Mouse (Mus musculus) T-cell, adult 2 months (primary cell): Measurements from ENCODE around the gene Olfr1392.
"Not testable (repeated sequence)": the region's sequence is repeated elsewhere in the genome, so short reads cannot be mapped to it uniquely, and the experiment has no call there.

Source experiments
- DNase-seq: peaks from one replicate; pipeline ENCODE4 v3.0.0; 2022; ENCODE audit warnings: low spot score

Gene Olfr1392

DNA sequence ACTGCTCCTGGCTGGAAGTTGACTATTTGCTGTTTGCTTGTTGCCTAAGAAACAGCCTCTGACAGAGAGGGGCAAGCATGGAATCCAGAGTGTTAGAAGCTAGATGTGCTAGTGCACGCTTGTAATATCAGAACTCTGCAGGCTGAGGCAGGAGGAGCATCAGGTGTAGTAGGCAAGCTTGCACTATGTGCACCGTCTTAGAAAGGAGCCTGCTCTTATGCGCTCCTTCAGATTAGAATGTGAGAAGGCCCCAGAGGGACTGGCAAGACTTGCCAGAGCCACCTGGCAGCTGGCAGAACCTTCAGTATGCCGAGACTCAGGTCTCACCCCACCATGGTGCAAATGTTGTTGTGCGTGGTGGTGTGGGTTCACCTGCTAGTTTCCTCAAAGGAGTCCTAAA is 33.0 kb upstream of the Olfr1392 start:
- no peak for DNase-seq

DNA sequence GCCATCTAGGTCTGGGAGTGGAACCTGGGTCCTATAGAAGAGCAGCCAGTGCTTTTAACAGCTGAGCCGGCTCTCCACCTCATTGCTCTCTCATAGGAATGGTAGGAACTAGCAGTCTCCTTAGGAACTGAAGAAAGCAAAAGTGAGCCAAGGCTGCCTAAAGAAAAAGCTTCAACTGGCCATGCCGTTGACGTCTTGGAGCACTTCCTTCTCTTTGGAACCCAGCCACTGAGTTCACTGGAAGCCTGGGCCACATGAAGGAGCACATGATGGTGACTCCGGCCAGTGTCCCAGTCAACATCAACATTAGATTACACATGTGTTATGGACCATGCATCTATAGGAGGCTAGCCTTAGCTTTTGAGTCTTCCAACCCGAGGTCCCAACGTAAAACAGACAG is 32.0 kb upstream of the Olfr1392 start:
- DNase-seq = no peak

DNA sequence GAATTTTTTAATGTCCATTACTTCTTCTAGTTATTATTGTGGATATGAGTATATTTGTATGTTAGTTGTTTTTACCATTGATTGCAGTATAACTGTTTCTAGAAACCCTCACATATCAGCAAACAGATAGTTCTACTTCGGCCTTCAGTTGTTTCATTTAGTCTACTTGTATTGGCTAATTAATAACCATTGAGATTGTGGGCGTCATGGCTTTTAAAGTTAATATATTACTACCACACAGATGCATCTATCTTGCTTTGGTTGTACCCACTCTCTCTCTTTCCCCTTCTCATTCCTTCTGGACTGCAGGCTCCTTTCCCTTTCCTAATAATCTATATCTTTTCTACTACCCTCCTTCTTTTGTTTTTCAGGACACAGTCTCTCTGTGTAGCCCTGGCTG is 25.8 kb upstream of the Olfr1392 start:
- DNase-seq = no peak

- DNase-seq = no peak
Measured at GRCm38 (mm10) chr11:49259829-49260228, 25.3 kb upstream of the Olfr1392 start.

GRCm38 (mm10) chr11:49260598-49261312 is 24.3 kb upstream of the Olfr1392 start:
- DNase-seq = no peak

DNA sequence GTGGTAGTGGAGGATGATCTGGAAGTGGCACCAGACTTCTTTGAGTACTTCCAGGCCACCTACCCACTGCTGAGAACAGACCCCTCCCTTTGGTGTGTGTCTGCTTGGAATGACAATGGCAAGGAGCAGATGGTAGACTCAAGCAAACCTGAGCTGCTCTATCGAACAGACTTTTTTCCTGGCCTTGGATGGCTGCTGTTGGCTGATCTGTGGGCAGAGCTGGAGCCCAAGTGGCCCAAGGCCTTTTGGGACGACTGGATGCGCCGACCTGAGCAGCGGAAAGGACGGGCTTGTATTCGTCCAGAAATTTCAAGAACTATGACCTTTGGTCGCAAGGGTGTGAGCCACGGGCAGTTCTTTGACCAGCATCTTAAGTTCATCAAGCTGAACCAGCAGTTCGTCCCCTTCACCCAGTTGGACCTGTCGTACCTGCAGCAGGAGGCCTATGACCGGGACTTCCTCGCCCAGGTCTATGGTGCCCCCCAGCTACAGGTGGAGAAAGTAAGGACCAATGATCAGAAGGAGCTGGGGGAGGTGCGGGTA is 23.7 kb upstream of the Olfr1392 start:
- no peak for DNase-seq

GRCm38 (mm10) chr11:49262286-49262685 is 22.8 kb upstream of the Olfr1392 start:
- DNase-seq = no peak

- no peak for DNase-seq
Measured at GRCm38 (mm10) chr11:49263149-49263548, 21.9 kb upstream of the Olfr1392 start.

GRCm38 (mm10) chr11:49264081-49264480 is 21.0 kb upstream of the Olfr1392 start:
- DNase-seq = no peak

GRCm38 (mm10) chr11:49264622-49265021 is 20.5 kb upstream of the Olfr1392 start:
- DNase-seq = peak; percentile 34

- no peak for DNase-seq
Measured at GRCm38 (mm10) chr11:49265101-49265500, 20.0 kb upstream of the Olfr1392 start.

DNA sequence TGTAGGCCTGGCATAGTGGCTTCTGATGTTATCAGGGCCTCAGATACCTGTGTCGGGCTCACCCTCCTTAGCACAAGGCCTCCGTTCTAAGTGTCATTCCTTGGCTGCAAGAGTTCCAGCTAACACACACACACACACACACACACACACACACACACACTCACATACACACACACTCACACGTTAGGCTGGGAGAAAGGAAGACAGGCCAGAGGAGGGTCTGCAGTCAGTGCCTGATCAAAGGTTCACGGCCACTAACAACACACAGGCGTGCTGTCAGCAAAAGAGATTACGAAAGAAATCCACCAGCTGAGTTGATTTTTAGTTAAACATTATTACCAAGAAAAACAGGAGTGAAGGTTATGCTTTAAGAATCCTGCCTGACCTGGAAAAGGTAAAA is 18.4 kb upstream of the Olfr1392 start:
- DNase-seq = no peak

- DNase-seq = no peak
Measured at GRCm38 (mm10) chr11:49267316-49267715, 17.8 kb upstream of the Olfr1392 start.

DNA sequence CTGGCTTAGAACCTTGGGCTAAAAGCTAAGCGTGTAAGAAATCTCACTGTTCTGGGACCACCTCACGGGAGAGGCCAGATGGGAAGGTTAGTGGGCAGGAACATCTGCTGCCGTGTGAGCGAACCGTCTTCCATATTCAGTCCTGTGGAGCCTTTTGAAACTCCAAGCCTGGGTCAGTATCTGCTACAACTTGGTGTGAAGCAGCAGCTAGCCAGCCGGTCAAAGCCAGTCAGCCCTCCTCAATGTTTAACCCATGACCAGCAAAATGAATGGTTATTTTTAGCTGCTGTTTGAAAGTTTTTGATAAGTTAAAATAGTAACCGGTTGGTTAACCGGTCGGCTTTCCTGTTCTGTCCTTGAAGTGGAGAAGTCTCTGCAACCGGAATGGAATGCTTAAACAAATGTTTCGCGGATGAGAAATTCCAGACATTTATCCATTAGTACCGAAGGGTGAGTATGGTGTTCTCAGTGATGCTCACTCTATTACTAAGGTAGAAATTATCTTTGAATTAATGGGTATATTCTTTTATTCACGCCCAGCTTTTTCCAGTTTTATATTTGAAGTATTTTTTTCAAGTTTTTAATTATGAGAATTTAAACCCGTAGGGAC is 17.0 kb upstream of the Olfr1392 start:
- no peak for DNase-seq

DNA sequence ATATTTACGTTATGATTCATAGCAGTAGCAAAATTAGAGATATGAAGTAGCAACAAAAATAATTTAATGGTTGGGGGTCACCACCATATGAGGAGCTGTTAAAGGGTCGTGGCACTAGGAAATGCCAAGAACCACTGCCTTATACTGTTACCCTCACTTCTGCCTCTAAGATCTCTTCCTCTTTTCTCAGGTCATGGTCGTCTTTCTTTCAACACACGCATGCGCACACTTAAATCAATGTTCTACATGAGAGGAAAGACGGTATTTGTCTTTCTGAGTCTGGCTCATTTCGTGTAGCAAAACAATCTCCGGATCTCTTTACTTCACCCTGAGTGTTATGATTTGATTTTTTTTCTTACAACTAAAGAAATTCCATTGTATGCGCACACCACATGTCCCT is 15.3 kb upstream of the Olfr1392 start:
- DNase-seq = peak; percentile 29

DNA sequence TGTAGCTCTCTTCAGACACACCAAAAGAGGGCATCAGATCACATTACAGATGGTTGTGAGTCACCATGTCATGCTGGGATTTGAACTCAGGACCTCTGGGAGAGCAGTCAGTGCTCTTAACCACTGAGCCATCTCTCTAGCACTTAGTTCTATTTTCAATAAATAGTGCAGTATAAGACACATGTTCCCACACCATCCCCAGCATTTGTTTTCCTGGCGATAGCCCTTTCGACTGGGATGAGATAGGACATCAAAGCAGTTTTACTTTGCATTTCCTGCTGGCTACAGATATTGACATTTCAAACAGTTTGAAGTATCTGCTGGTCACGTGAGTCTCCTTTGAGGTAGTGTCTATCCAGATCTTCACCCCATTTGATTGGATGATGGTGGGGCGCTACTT is 14.7 kb upstream of the Olfr1392 start:
- DNase-seq = no peak

GRCm38 (mm10) chr11:49271334-49271733 is 13.7 kb upstream of the Olfr1392 start:
- peak; percentile 63 for DNase-seq

DNA sequence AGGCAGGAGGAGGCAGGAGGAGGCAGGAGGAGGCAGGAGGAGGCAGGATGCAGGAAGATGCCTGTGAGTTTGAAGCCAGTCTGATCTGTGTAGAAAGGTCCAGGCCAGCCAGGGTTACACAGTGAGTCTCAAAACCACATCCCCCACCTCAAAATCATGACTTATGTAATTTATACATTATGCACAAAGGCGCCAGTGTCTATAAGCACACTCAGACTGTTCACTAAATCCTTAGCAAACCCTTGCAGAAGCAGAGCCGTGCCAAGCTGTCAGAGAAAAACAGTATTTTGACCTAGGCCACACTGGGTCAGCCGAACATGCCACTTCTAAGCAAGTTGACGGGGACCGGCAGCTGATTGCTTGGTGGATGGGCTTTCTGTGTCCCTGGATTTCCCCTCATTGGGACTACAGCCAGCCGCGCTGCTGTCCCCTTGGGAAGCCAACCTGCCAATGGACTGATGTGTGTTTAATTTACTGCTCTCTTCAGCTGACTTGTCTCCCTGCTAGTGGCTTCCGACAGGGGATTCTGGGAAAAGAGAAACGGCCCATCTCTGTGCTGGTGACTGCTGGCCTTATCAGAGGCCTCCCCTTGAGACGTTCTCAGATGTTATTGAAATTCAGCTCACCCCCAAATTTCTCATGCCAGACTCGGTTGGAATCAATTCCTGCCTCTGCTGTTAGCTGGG is 11.1 kb upstream of the Olfr1392 start:
- DNase-seq = no peak

GRCm38 (mm10) chr11:49278222-49278621 is 6.9 kb upstream of the Olfr1392 start, which contains the start of gene Olfr1393:
Olfr1393 (plus strand) TSS chr11:49278304.
- no peak for DNase-seq

DNA sequence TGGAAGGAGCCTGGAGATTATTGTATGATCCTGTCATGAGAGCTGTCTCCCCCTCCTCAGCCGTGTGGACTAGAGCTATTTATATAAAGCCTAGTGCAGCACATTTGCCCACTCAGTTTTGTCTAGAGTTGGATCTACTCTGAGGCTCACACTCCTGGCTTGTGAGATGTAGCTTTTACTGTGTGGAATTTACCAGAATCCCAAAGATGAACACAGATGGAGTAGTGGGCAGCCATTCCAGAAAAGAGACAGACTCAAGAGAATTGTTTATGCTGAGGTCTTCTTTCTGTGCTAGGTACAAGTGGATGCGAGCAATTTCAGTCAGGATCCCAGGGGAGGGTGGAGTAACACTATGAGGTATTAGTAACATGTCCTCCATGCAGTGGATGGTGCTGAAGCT is 2.2 kb downstream of the Olfr1392 start:
- no peak for DNase-seq

DNA sequence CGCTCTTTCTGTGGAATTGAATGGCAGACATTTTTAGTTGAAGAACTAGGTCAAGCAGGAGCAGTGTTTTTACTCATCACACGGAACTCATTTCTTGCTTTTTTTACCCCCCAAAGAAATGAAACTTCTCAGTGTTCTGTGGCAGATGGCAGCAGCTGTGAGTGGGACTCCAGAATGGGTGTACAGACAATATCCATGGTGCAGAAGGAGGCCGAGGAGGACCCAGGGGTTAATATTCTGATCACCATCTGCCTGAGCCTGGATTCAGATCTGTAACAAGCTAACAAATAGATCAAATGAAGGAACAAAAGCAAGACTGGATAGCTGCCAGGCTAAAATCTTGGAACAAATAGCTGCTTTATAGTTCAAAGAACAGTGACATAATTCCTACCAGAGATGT is 7.7 kb downstream of the Olfr1392 start:
- no peak for DNase-seq

- no peak for DNase-seq
Measured at GRCm38 (mm10) chr11:49304441-49304840, 19.4 kb downstream of the Olfr1392 start, which contains the start of gene Olfr10. Olfr10 (plus strand) TSS chr11:49304741.

DNA sequence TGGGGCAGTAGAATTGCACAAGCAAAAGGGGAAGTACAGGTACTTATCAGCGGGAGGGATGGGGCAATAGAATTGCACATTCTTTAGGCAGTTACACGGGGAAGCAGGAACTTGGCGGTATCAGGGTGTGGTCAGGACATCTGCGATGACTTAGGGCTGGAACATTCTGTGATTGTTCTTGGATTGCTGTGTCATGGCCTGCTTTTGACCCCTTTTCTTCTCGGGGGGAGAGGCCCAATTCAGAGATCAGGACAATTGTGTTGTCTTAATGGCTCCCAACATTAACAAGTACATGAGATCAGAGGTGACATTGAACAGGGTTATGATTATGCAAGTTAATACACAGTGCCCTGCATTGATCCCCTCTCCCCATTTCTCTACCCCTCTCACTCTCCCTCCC is 23.5 kb downstream of the Olfr1392 start:
- DNase-seq = not testable (repeated sequence)
